Mouse (Mus musculus) cerebellum, adult 2 months (tissue): ENCODE measurements around the gene Mgrn1. TPM values are rescaled to one million over a fixed set of nuclear protein-coding genes. Genes with fewer than 3 reads are reported as not detected.
A peak's percentile ranks its signal among the peaks of the same experiment; 100 is the strongest.

ENCODE experiments used
- DNase-seq, 2 experiments: peaks; one replicate each; pipeline ENCODE4 v3.0.0; 2021
- H3K27ac ChIP-seq: fragments of 200-500 bp; 2 replicates; pipeline ENCODE4 v1.5.1; 2012; ENCODE audit warnings: low read length, control low read depth, inconsistent platforms; ENCODE audit not compliant: insufficient read depth
- H3K27me3 ChIP-seq: fragments of 200-500 bp; 2 replicates; pipeline ENCODE4 v1.6.1; 2012; ENCODE audit warnings: inconsistent platforms, mild to moderate bottlenecking, low read length, moderate library complexity; ENCODE audit not compliant: control insufficient read depth, insufficient read depth
- H3K4me1 ChIP-seq: fragments of 200-500 bp; 2 replicates; pipeline ENCODE4 v1.6.1; 2011; ENCODE audit warnings: low read length; ENCODE audit not compliant: control insufficient read depth, insufficient read depth
- H3K4me3 ChIP-seq: fragments of 200-500 bp; replicated peaks from 2 replicates; pipeline ENCODE3; 2011; ENCODE audit warnings: mild to moderate bottlenecking, low read depth, low read length, control low read depth; ENCODE audit not compliant: insufficient read depth
- CTCF ChIP-seq: fragments of 200-500 bp; IDR thresholded peaks from 2 replicates; pipeline ENCODE4 v1.5.1; 2011; ENCODE audit warnings: low read depth, mild to moderate bottlenecking, control low read depth, low read length, moderate library complexity, borderline replicate concordance; ENCODE audit not compliant: insufficient read depth
- POLR2A ChIP-seq: fragments of 200-500 bp; IDR thresholded peaks from 2 replicates; pipeline ENCODE4 v1.6.1; 2011; ENCODE audit warnings: low read length, control low read depth, borderline replicate concordance; ENCODE audit not compliant: insufficient read depth
- WGBS: fragments of 180-500 bp; shearing (Covaris S2); methylation state at CpG from one replicate; pipeline ENCODE4 v1.1.7; 2018; 5-methylcytosine and 5-hydroxymethylcytosine counted together
- polyA plus RNA-seq: library from polyadenylated mRNA; depleted of rRNA; stranded (reverse); fragments of >200 nt; gene quantifications from 2 replicates; pipeline ENCODE4 v1.2.3, GENCODE M21; 2012

Mgrn1 gene
- polyA plus RNA-seq, 1 experiment, result 243 TPM

DNA sequence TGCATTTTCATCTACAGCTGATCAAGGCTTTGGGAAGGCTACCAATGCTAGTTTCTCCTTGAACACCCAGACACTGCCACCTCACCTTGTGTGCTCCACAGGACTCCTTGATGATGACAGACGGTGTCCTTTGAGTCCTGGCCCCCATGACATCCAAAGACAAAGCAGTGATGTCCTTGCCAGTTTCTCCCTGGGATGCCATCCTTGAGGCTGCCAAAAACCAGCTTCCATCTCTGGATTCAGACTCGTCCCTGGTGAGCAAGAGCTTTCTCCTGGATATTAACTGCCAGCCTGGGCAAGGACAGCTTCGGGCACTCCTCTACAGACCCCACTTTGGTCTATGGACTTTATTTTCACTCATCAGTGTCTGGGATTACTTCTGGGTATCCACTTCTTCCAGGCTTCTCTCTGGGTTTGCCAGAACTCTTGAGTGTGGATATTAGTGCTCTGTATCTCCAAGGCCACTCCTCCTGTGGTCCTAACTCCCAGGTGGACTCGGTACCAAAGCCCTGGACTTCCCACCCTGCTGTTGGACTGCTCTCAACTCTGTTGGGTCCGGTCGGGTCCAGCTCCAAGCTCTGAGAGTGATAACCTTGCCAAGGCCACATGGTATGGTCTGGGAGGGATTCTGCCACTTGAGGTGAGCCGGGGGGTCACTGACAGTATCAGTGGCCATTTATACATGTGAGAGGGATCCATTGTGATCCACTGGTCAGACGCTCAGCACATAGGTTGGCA, 79.5 kb downstream of the Mgrn1 start:
- WGBS, result 32% methylated on average over 8 of the region's 8 CpGs
- Histone ChIP-seq H3K4me1 (peaks cover 14% of the 10 kb centered on the region), H3K4me3 (no peak overlapping the region), H3K27me3 (no peaks in the 10 kb centered on the region), H3K27ac (peak overlapping the region; percentile 1)
- TF ChIP-seq POLR2A, result no peak
- no peak for TF ChIP-seq CTCF
- DNase-seq, result peak; percentile 56 to 64

DNA sequence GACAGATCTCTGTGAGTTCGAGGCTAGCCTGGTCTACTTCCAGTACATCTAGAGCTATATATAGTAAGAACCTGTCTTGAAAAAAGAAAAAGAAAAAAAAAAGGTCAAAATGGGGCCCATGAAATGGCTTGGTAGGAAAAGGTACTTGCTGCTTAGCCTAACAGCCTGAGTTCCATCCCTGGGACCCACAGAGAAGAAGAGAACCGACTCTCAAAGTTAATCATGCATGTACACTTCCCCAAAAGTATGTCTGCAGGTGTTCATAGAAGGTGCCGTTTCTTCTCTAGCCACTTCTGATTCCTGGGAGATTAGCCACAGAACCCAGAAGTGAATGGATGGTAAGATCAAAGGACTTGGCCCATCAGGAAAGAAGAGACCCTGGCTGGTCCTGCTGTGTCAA, 82.4 kb downstream of the Mgrn1 start:
- whole genome bisulfite sequencing, result 83% methylated on average over 3 of the region's 3 CpGs
- TF ChIP-seq POLR2A (no peak), CTCF (no peak)
- Histone ChIP-seq H3K4me3 (no peak overlapping the region), H3K4me1 (peaks cover 14% of the 10 kb centered on the region), H3K27ac (no peak overlapping the region), H3K27me3 (no peaks in the 10 kb centered on the region)
- no peak for DNase-seq

GRCm38 (mm10) chr16:4969055-4969843, 83.2 kb downstream of the Mgrn1 start:
- Histone ChIP-seq H3K27ac (no peak overlapping the region), H3K4me1 (peaks cover 18% of the 10 kb centered on the region), H3K4me3 (no peak overlapping the region), H3K27me3 (no peaks in the 10 kb centered on the region)
- DNase-seq, result no peak
- no peak for TF ChIP-seq CTCF
- no peak for TF ChIP-seq POLR2A
- 83% methylated on average over 5 of the region's 5 CpGs for WGBS

DNA sequence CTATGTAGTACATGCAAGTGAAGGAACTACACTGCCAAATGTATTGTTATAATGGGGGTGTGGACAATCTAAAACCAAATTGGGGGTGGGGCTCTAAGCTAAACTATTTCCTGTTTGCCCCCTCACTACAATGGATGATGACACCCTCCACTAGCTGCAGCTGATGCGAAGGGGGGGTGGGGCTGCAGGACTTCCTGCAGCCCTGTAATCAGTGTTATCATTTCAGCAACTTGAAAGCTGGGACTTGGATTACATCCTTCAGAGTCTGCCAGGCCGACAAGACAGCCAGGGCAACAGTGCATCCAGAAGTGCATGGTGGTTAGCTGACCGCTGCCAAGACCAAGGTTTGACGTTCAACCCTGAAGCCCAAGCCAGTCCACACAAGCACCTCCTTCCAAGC, 85.6 kb downstream of the Mgrn1 start:
- Histone ChIP-seq H3K4me1 (peaks cover 18% of the 10 kb centered on the region), H3K4me3 (no peak overlapping the region), H3K27me3 (no peaks in the 10 kb centered on the region), H3K27ac (no peak overlapping the region)
- WGBS, result 77% methylated on average over 4 of the region's 4 CpGs
- TF ChIP-seq POLR2A (no peak), CTCF (no peak)
- DNase-seq, result no peak

DNA sequence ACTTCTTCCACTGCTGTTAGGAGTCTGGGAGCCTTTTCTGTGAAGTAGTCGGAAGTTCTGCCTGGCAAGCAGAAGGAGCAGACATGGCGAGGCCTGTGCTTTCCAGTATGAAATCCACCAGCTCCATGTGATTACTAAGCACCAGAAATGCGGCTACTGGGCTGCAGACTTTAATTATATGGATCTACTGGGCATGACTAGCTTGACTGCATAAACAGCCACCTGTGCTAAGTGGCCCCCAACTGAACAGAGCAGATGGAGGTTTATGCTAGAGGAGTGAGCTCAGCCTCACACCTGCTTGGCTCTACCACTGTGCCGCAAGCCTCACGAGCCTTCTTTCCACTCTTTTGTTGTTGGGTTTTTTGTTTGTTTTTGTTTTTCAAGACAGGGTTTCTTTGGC, 88.5 kb downstream of the Mgrn1 start:
- peak; percentile 66 to 81 for DNase-seq
- H3K4me1 ChIP-seq, result peaks cover 33% of the 10 kb centered on the region
- H3K27me3 ChIP-seq, result no peaks in the 10 kb centered on the region
- WGBS, result 18% methylated on average over 5 of the region's 5 CpGs
- TF ChIP-seq POLR2A, result no peak
- no peak for TF ChIP-seq CTCF
- peak overlapping the region; percentile 39; the same call in 1 of the 2 replicates for H3K27ac ChIP-seq
- no peak overlapping the region for H3K4me3 ChIP-seq

DNA sequence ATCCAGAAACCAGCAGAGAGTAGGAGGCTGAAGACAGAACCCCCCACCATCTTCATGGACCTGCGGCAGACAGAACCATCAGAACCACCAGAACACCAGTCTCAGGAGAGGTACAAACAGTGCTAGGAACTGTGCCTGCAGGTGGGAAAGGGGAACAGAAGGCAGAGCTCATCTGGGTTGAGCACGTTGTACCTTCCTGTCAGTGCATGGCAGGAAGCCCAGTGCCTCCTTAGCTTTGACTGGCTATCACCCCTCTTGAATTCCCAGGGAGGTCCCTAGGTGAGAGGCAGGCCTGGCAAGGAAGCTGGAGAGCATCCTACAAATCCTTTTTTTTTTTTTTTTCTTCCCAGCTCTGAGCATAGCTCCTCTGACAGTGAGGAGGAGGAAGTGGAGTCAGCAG, 90.1 kb downstream of the Mgrn1 start:
- 8% methylated on average over 2 of the region's 2 CpGs for WGBS
- Histone ChIP-seq H3K27me3 (no peaks in the 10 kb centered on the region), H3K4me1 (peaks cover 33% of the 10 kb centered on the region), H3K27ac (peak overlapping the region; percentile 19; the same call in 1 of the 2 replicates), H3K4me3 (no peak overlapping the region)
- TF ChIP-seq CTCF, result no peak
- no peak for TF ChIP-seq POLR2A
- peak; percentile 68 to 78 for DNase-seq

DNA sequence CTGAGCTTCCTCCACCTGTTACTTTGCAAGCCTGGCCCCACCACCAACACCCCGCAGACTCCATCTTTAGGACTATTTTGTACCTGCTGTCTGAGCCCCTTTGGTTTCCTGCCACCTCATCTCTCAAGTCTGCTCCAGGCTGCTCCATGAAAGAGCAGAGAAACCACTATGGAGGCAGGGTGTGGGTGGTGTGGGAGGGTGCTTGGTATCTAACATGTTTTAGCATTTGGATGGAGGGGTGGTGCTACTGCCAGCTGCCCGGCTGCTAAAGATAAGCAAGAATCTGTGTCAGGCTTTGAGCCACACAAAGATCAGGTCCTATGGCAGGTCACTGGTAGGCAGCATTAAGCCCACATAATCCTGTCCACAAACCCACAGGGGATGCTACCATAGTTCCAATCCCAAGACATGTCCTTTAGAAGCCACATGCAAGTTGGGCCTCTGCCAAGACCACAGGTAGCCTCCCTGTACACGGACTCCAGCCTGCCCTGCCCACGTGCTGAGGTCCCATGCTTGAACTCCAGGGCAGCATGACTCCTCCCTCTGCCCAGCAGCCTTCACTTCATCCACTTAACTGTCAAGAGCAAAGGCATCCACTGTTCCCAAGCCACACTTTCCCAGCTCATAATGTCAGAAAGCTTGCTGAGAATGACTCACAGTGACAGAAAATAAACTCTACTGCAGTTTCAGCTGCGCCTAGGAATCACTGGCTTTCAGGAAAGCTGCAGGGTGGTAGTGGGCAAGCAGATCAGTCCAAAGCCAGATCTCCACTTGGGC, 92.4 kb downstream of the Mgrn1 start:
- no peak overlapping the region for H3K4me3 ChIP-seq
- no peaks in the 10 kb centered on the region for H3K27me3 ChIP-seq
- 49% methylated on average over 5 of the region's 5 CpGs for WGBS
- peaks cover 33% of the 10 kb centered on the region for H3K4me1 ChIP-seq
- no peak overlapping the region for H3K27ac ChIP-seq
- TF ChIP-seq CTCF (no peak), POLR2A (no peak)
- no peak for DNase-seq
